Mouse (Mus musculus): Measurements from ENCODE around the gene Ankrd31.

DNA sequence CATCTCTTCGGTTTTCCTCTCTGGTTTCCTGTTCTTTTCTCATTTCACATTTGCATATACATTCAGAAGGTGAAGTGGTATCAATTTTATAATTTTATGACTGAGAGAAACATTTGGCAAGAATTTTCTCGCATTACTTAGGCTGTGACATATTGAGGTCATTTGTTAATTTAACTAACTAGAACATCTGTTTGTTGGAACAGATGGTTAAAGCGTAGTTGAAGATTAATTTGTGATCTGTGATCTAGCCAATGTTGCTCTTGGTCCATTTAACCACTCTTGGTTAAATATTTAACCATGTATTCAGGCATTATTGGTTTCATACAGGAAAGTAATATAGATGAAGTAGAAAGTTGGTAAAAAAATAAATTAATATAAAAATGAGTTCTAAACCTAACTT lies 47.2 kb downstream of the Ankrd31 start:
- TF ChIP-seq ZNF384 (IDR thresholded peaks at IDR 0.05; ENCODE audit: low read depth, low read length): no peak
- TF ChIP-seq CHD2 (IDR thresholded peaks at IDR 0.05; ENCODE audit: low read depth, low read length): no peak

All from ES-E14 (cell line).